Mouse (Mus musculus) embryo, embryonic 11 days (tissue): ENCODE results near the gene Coq9.

Experiments used
- DNase-seq: peaks from one replicate; pipeline ENCODE4 v3.0.0-alpha.2; 2015

Gene Coq9

DNA sequence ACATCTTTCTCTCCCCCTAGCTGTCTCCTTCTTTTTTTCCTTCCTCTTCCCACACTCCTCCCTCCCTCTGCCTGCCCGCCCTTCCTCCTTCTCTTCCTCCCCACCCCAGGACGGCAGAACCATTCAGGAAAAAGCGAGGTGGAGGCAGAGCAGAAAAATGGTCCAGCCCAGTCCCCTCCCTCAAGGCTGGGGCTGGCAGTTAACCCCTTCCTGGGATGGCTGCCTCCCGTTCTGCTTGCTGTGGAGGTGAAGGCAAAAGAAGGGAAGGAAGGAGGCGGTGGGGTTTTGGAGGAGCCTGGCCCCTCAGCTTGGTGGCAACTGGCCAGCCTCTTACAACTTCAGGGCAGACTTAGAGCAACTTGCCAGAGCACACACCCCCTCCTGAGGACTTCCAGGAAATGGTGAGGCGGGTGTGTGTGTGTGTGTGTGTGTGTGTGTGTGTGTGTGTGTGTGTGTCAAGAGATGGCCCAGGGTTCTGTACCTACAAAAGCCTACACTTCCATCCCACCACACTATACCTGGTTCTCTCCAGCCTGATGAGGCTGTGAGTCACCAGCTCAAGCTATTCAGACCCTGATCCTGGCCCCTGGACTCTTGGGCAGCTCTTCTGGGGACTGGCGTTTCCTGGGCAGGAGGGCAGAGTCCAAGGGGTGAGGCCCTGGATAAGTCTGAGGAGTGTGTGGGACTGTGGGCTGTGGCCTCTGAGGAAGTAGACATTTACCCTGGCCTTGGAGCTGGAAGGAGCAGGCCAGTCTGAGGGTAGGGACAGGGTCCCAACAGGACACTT is 33.2 kb downstream of the Coq9 start:
- DNase-seq: peak; percentile 78

- peak; percentile 29 for DNase-seq
Observed at GRCm38 (mm10) chr8:94872156-94872555, 34.0 kb downstream of the Coq9 start.

GRCm38 (mm10) chr8:94872576-94872975 is 34.5 kb downstream of the Coq9 start:
- no peak for DNase-seq

DNA sequence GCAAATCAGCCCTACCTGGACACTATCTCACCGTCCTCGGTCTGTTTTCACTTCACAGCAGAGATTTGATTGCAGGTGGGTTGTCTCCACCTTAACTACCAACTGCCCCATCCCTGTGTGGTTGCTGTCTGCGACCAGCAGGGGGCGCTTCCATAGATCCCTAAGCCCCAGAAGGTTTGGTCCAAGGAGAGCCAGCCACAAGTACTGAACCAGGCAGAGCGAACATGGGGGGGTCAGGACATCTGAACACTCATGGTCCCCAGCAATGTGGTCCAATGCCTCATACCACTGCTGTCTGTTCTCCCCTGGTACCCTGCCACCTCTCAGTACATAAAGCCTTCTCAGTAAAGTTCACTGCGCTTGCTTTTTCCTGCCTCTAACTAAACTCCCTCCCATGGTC is 36.2 kb downstream of the Coq9 start:
- peak; percentile 83 for DNase-seq

DNA sequence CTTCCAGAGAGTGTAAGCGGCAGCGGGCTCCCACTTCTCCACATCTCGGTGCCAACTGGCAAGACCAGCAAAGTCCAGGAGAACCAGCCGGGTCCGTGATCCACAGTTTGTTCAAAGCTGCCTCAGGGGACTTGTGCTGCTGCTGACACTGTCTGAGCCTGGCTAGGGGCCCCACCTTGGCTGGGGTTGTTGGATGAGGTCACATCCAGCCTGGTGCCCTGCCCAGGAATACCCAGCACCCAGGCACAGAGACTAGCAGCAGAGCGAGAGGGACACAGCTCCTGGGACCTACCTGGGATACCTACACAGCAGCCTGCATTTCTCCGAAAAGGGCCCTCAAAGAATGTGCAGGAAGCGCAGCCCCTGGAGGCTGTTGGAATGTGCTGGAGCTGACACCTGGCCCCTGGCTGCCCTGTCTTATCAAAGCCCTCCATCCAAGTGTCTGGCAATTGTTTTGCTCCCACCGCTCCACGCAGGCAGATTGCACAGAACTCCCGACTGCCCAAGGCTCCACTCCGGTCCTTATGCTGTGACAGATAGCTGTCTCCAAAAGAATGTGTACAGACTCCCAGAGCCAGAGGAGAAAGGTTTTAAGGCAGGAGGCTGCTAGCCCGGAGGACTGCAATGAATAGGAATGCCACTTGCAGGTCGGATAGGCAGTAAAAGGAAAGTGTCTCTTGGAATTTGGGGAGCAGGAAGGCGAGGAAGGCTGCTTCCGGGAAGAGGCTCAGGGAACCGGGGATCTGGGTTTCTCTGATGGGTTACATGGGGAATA is 37.2 kb downstream of the Coq9 start:
- peak; percentile 19 for DNase-seq

GRCm38 (mm10) chr8:94875871-94876150 is 37.7 kb downstream of the Coq9 start:
- DNase-seq: no peak

DNA sequence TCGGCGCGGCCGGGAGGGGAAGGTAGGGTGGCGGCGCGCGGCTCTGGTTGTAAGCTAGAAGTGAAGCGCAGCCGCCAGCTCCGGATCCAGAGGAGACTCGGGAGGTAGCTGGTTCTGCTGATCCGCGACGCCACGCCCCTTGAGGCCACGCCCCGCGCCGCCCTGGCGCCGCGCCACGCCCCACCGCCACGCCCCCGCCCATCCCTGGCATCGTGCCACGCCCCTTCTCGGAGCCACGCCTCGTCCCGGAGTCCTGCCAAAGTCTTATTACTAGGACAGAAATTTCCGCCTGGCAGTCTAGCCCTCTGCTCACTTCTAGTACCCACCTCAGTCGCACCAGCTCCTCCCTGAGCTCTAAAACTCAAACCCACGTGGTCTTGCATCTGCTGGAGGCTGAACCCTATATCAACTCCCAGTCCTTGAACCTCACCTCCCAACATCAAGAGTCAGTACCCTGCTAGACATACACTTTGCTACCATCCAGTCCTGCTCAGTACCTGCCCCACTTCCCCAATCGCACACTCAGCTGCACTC is 38.1 kb downstream of the Coq9 start, which contains the start of gene Dok4:
TSS of gene Dok4 (minus strand) at position 134 of the 534 bp plus-strand sequence.
- DNase-seq: peak; percentile 90

- no peak for DNase-seq
Observed at GRCm38 (mm10) chr8:94876820-94877219, 38.7 kb downstream of the Coq9 start.

- no peak for DNase-seq
Observed at GRCm38 (mm10) chr8:94880742-94881141, 42.6 kb downstream of the Coq9 start.

DNA sequence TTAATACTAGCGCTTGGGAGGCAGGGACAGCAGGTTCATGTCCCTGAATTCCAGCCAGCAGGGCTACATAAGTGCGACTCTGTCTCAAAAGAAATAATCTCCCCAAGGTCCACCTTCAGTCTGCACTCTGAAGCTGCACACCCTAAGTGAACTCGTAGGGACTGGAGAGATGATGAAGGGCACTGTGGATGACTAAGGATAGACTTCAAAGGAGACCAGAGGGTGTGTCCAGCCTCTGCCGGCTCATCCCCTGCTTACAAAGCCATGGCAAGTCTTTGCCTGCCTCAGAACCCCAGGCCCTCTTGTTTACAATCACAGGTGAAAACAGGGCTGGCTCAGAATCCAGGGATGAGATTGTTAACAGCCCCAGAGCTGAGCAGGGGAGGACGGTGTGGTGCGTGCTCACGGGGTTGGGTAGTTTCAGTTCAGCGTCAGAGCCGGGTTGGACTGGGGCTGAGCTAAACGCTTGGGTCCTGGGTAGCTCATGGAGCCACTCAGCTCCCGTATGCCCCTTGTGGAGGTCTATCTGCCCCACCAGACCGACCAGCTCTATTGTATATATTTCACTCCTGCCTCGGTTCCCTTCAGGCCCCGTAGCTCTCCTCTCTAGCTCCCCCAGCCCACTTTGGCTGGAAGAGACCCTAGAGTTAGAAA is 50.4 kb downstream of the Coq9 start:
- no peak for DNase-seq

GRCm38 (mm10) chr8:94892917-94893316 is 54.8 kb downstream of the Coq9 start:
- DNase-seq: no peak

DNA sequence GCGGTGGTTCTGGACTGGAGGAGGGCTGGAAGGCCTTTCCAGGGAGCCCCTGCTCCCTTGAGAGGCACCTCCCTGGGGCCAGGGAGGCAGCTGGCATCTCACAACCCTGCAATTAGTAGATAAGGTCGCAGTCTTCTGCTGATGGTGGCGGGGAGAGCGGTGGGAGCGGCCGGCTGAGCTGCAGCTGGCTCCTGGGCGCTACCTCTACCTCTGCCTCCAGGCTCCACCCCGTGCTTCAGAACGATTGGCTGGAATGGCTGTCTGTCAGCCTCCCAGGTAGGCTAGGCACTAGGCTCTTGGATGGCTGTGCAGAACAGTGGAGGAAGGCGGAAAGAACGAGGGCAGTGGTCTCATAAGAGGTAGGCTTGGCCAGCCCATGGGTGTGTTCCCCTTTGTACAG is 61.1 kb downstream of the Coq9 start:
- DNase-seq: no peak

DNA sequence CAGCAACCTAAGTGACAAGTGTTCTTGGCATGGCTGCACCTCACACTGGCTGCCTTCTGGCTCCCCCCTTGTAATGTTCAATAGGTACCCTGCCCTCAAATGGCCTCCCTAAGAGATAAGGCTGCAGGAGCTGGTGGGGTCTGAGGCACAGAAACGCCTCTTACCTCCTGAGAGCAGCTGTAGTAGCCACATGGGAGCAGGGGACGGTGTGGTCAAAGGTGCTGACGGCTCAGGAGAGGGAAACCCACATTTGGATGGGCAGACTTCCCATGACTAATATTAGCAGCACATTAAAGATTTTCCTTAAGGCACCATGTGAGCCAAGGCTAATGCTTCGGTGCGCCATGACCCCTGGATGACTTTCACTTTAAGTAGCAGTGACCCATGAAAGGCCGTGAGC is 62.5 kb downstream of the Coq9 start:
- DNase-seq: no peak

- no peak for DNase-seq
Observed at GRCm38 (mm10) chr8:94901031-94901430, 62.9 kb downstream of the Coq9 start.

DNA sequence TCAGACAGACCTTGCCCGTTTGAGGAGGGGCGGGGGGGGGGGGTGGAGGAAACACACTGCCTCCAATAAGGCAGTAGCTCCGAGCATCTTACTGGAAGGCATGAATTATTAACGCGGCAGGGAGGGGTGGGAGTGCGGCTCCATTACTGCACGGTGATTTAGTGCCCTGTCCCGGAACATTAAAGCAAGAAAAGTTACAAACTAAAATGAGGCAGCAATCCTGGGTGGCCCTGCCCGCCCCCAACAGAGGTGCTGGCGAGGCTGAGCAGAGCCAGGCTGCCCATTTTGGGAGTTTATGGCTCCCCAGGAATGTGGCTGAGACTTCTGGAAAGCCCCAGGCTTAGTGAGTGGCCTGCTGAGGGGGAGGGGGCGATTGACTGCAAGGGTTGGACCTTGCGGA is 65.6 kb downstream of the Coq9 start:
- DNase-seq: peak; percentile 57
